14 mouse cellular contexts compared by ENCODE assay signal in genomic region chr3:89808638-89809037, GRCm38 (mm10). TPM values are rescaled to one million over a fixed set of nuclear protein-coding genes. Genes with fewer than 3 reads are reported as not detected.
DNase-seq lines count a peak whose midpoint lies in the region; TF ChIP-seq lines count a peak whose summit lies in the region.
"Had no signal": no experiment of that assay in that cellular context is flagged by ENCODE, and none has a peak within 500 bp of the region (broad histone marks: within the 10 kb centered on the region; RNA-seq: fewer than 3 reads in every experiment).

No protein-coding gene starts in this region.

- no peak for TF ChIP-seq POLR2A in cerebellum, adult 2 months (IDR thresholded peaks at IDR 0.05; ENCODE audit: borderline replicate concordance, insufficient read depth, low read length)

- no peak overlapping the region for H3K27ac ChIP-seq in heart, embryonic 10.5 days
- no peak overlapping the region for H3K27ac ChIP-seq in cerebellum, adult 2 months (ENCODE audit: insufficient read depth, low read length)
- H3K27ac ChIP-seq: forebrain, embryonic 15.5 days had no signal

- H3K9me3 ChIP-seq in heart, embryonic 10.5 days = no peaks in the 10 kb centered on the region
- H3K9me3 ChIP-seq: forebrain, embryonic 15.5 days had no signal

- WGBS in heart, embryonic 10.5 days = 36% methylated on average over 9 of the region's 9 CpGs
- WGBS in cerebellum, adult 2 months = 59% methylated on average over 9 of the region's 9 CpGs

- H3K27me3 ChIP-seq in heart, embryonic 10.5 days (ENCODE audit: insufficient read depth, poor library complexity, severe bottlenecking) = no peaks in the 10 kb centered on the region
- no peaks in the 10 kb centered on the region for H3K27me3 ChIP-seq in cerebellum, adult 2 months (ENCODE audit: control insufficient read depth, insufficient read depth, low read length)
- H3K27me3 ChIP-seq: forebrain, embryonic 15.5 days had no signal

- H3K4me3 ChIP-seq in heart, embryonic 10.5 days = no peak overlapping the region
- no peak overlapping the region for H3K4me3 ChIP-seq in cerebellum, adult 2 months (replicated peaks; ENCODE audit: insufficient read depth, low read depth, low read length)
- H3K4me3 ChIP-seq: forebrain, embryonic 15.5 days; myocyte had no signal

- no peak for TF ChIP-seq CTCF in cerebellum, adult 2 months (IDR thresholded peaks at IDR 0.05; ENCODE audit: borderline replicate concordance, insufficient read depth, low read depth, low read length)

- peak; percentile 76 for DNase-seq in heart, embryonic 10.5 days (ENCODE audit: low spot score)
- DNase-seq in heart, adult 9 months (ENCODE audit: low spot score in 2 of 2) = no peak
- DNase-seq in R1 (ENCODE audit: low read depth, low spot score) = peak; percentile 67
- DNase-seq in liver = peak; percentile 95
- DNase-seq in spleen, postnatal 14 days (ENCODE audit: low spot score in 2 of 2) = peak; percentile 64 to 65
- DNase-seq in cerebellum, adult 2 months = no peak
- DNase-seq in kidney, postnatal 14 days = no peak
- DNase-seq in kidney, adult 9 months = no peak
- DNase-seq: cerebellum, postnatal 25 days; gastrocnemius, postnatal 14 days; heart, postnatal 10 days; thymus, adult 18-20 months had no signal

- no peaks in the 10 kb centered on the region for H3K36me3 ChIP-seq in heart, embryonic 10.5 days
- H3K36me3 ChIP-seq: forebrain, embryonic 15.5 days had no signal

- H3K4me1 ChIP-seq in heart, embryonic 10.5 days = peaks cover 7% of the 10 kb centered on the region
- H3K4me1 ChIP-seq in cerebellum, adult 2 months (ENCODE audit: control insufficient read depth, insufficient read depth, low read length) = no peaks in the 10 kb centered on the region
- H3K4me1 ChIP-seq: forebrain, embryonic 15.5 days had no signal

RNA-seq across cellular contexts. Expression of gene She, which starts 22.5 kb away (rescaled TPM):
- 5.4 and 5.9 TPM in 2 replicates for polyA plus RNA-seq in heart, embryonic 10.5 days (2016; fragmentation: Nextera tagmentation; extraction: Ambion mirVana)
- 1.7 and 1.9 TPM in 2 replicates for polyA plus RNA-seq in cerebellum, adult 2 months (2012; rRNA removed)
- polyA plus RNA-seq: myocyte had no signal

RNA-seq across cellular contexts. Expression of gene Ube2q1, which starts 35.2 kb away (rescaled TPM):
- polyA plus RNA-seq in heart, embryonic 10.5 days (2016; fragmentation: Nextera tagmentation; extraction: Ambion mirVana) = 9.5 and 14.7 TPM in 2 replicates
- 52.7 and 55.7 TPM in 2 replicates for polyA plus RNA-seq in cerebellum, adult 2 months (2012; rRNA removed)

RNA-seq across cellular contexts. Expression of gene Chrnb2, which starts 44.2 kb away (rescaled TPM):
- 0.25 and 0.26 TPM in 2 replicates for polyA plus RNA-seq in heart, embryonic 10.5 days (2016; fragmentation: Nextera tagmentation; extraction: Ambion mirVana)
- polyA plus RNA-seq in cerebellum, adult 2 months (2012; rRNA removed) = 46.2 and 51.4 TPM in 2 replicates

Comparison
In these comparisons a context has a peak if more than half of its experiments do, and no peak if none do; other contexts are left out.
1. DNase-seq: peak in heart, embryonic 10.5 days (single experiment), R1 (single experiment), liver (single experiment) and spleen, postnatal 14 days (2 of 2); none in heart, adult 9 months (0 of 2), cerebellum, adult 2 months (0 of 2), kidney, postnatal 14 days (single experiment) and kidney, adult 9 months (single experiment).
2. RNA of gene Chrnb2, which starts 44.2 kb away (polyA plus RNA-seq): 46.2 to 51.4 TPM in cerebellum, adult 2 months; 0.25 to 0.26 TPM in heart, embryonic 10.5 days; every median in the first group is over 10 times any median in the second.